ENCODE assay signal across 22 mouse cellular contexts in genomic region chr12:51849902-51850301, GRCm38 (mm10). TPM values are rescaled to one million over a fixed set of nuclear protein-coding genes. Genes with fewer than 3 reads are reported as not detected.
DNase-seq lines count a peak whose midpoint lies in the region; ATAC-seq and TF ChIP-seq lines count a peak whose summit lies in the region.
"Had no signal": no experiment of that assay in that cellular context is flagged by ENCODE, and none has a peak within 500 bp of the region (broad histone marks: within the 10 kb centered on the region; RNA-seq: fewer than 3 reads in every experiment).

No protein-coding gene starts in this region.

- 5% methylated on average over 2 of the region's 2 CpGs for WGBS in liver, embryonic 12.5 days (ENCODE audit: insufficient replicate concordance)

- no peak for TF ChIP-seq RAD21 in MEL (IDR thresholded peaks at IDR 0.05; ENCODE audit: low read depth, low read length)

- H3K9ac ChIP-seq in MEL (ENCODE audit: control insufficient read depth, low read depth, low read length, poor library complexity, severe bottlenecking), result peak overlapping the region; percentile 39
- peak overlapping the region; percentile 56 for H3K9ac ChIP-seq in liver, embryonic 12.5 days
- H3K9ac ChIP-seq: heart, embryonic 12.5 days; hindbrain, embryonic 14.5 days; intestine, embryonic 15.5 days had no signal

- no peaks in the 10 kb centered on the region for H3K79me2 ChIP-seq in MEL (ENCODE audit: control insufficient read depth, insufficient read depth, low read length, poor library complexity)

- peaks cover 17 to 28% of the 10 kb centered on the region in 2 experiments for H3K4me1 ChIP-seq in MEL (ENCODE audit: control insufficient read depth in 1 of 2, insufficient read depth in 2 of 2, low read length in 2 of 2)
- peaks cover 82% of the 10 kb centered on the region for H3K4me1 ChIP-seq in liver, embryonic 12.5 days
- H3K4me1 ChIP-seq: embryonic facial prominence, embryonic 10.5 days; heart, embryonic 12.5 days; intestine, embryonic 15.5 days; midbrain, embryonic 10.5 days had no signal

- no peaks in the 10 kb centered on the region for H3K9me3 ChIP-seq in MEL (replicated peaks; ENCODE audit: insufficient read depth, low read length)
- H3K9me3 ChIP-seq in liver, embryonic 12.5 days (replicated peaks), result no peaks in the 10 kb centered on the region
- H3K9me3 ChIP-seq: embryonic facial prominence, embryonic 10.5 days; heart, embryonic 12.5 days; intestine, embryonic 15.5 days had no signal

- H3K27me3 ChIP-seq in MEL (ENCODE audit: control insufficient read depth in 1 of 2, insufficient read depth in 2 of 2, low read length in 2 of 2), result no peaks in the 10 kb centered on the region
- H3K27me3 ChIP-seq in liver, embryonic 12.5 days (replicated peaks), result no peaks in the 10 kb centered on the region
- H3K27me3 ChIP-seq: heart, embryonic 12.5 days; intestine, embryonic 15.5 days had no signal

- H3K36me3 ChIP-seq in MEL (ENCODE audit: control insufficient read depth in 1 of 2, insufficient read depth in 2 of 2, low read length in 2 of 2), result peaks cover 0 to 40% of the 10 kb centered on the region in 2 experiments; a peak in 2 of 4 replicates
- no peaks in the 10 kb centered on the region for H3K36me3 ChIP-seq in liver, embryonic 12.5 days
- H3K36me3 ChIP-seq: embryonic facial prominence, embryonic 10.5 days; heart, embryonic 12.5 days; intestine, embryonic 15.5 days; midbrain, embryonic 10.5 days had no signal

- no peak for TF ChIP-seq CTCF in MEL (IDR thresholded peaks at IDR 0.05 in 2 of 3, conservative IDR thresholded peaks at IDR 0.05 in 1 of 3; ENCODE audit: control insufficient read depth in 1 of 3, insufficient read depth in 1 of 3, low read depth in 2 of 3, low read length in 3 of 3, poor library complexity in 1 of 3, severe bottlenecking in 1 of 3)
- TF ChIP-seq CTCF in layer of hippocampus, adult 2 months (conservative IDR thresholded peaks at IDR 0.05), result no peak

- H3K4me3 ChIP-seq in MEL (ENCODE audit: control insufficient read depth in 1 of 2, insufficient read depth in 1 of 2, low read depth in 2 of 2, low read length in 2 of 2), result no peak overlapping the region
- peak overlapping the region; percentile 13; the same call in 1 of the 2 replicates for H3K4me3 ChIP-seq in liver, embryonic 12.5 days
- no peak overlapping the region for H3K4me3 ChIP-seq in layer of hippocampus, adult 2 months
- H3K4me3 ChIP-seq: embryonic facial prominence, embryonic 10.5 days; heart, embryonic 12.5 days; intestine, embryonic 15.5 days; left cerebral cortex, adult 2 months; midbrain, embryonic 10.5 days had no signal

- no peak for TF ChIP-seq POLR2A in MEL (IDR thresholded peaks at IDR 0.05; ENCODE audit: control insufficient read depth in 1 of 2, insufficient read depth in 1 of 2, low read depth in 1 of 2, low read length in 2 of 2, poor library complexity in 1 of 2)

- peak; percentile 91 for DNase-seq in MEL (ENCODE audit: low read depth, low spot score)
- no peak for DNase-seq in urinary bladder, postnatal 10 days (ENCODE audit: low spot score)
- DNase-seq in layer of hippocampus, adult 2 months (ENCODE audit: low spot score in 2 of 2), result no peak
- DNase-seq in cerebellum, adult 11 months, result no peak
- DNase-seq: adrenal gland, postnatal 25 days; cerebellum, adult 2 months; kidney, adult 9 months; kidney, postnatal 25 days; layer of hippocampus, adult 9-11 months; left cerebral cortex, postnatal 4 days; lung, postnatal 10 days; thymus, postnatal 36 days had no signal

- ATAC-seq in erythroblast, adult 5-6 weeks (replicated peaks; ENCODE audit: low FRiP score, poor library complexity, severe bottlenecking), result 0 out of 2 replicates have a peak, but pooled peaks have one; percentile 17
- peak; percentile 38 for ATAC-seq in liver, embryonic 12.5 days
- peak; percentile 67 for ATAC-seq in megakaryocyte-erythroid progenitor cell, adult 5-6 weeks (replicated peaks; ENCODE audit: low FRiP score, low TSS enrichment, poor library complexity, severe bottlenecking)
- ATAC-seq: forebrain, embryonic 14.5 days; intestine, embryonic 15.5 days had no signal

- peak; percentile 95 to 97 for TF ChIP-seq EP300 in MEL (IDR thresholded peaks at IDR 0.05; ENCODE audit: low read depth in 1 of 2, low read length in 2 of 2)

- peak overlapping the region; percentile 94 for H3K27ac ChIP-seq in MEL (ENCODE audit: control insufficient read depth, low read depth, low read length)
- H3K27ac ChIP-seq in liver, embryonic 12.5 days, result peak overlapping the region; percentile 94
- no peak overlapping the region for H3K27ac ChIP-seq in layer of hippocampus, adult 2 months
- H3K27ac ChIP-seq: embryonic facial prominence, embryonic 10.5 days; hindbrain, embryonic 14.5 days; intestine, embryonic 15.5 days; left cerebral cortex, adult 2 months; midbrain, embryonic 10.5 days had no signal

- peak overlapping the region; percentile 55 for H3K4me2 ChIP-seq in liver, embryonic 12.5 days
- H3K4me2 ChIP-seq: heart, embryonic 12.5 days; hindbrain, embryonic 14.5 days; intestine, embryonic 15.5 days had no signal

TF ChIP-seq in MEL, 35 proteins besides CTCF, POLR2A, EP300 and RAD21:
- TF ChIP-seq ZNF384 (IDR thresholded peaks at IDR 0.05; ENCODE audit: low read depth, low read length) (peak; percentile 85), ELF1 (IDR thresholded peaks at IDR 0.05; ENCODE audit: low read depth, low read length) (no peak), RCOR1 (IDR thresholded peaks at IDR 0.05; ENCODE audit: low read depth, low read length) (peak; percentile 96), TBP (IDR thresholded peaks at IDR 0.05; ENCODE audit: low read depth, low read length) (peak; percentile 52; the same call in 1 of the 2 replicates), MYC (IDR thresholded peaks at IDR 0.05; ENCODE audit: low read depth, low read length) (0 out of 2 replicates have a peak, but pooled peaks have one; percentile 18), CHD1 (IDR thresholded peaks at IDR 0.05; ENCODE audit: low read depth, low read length) (no peak), MAFK (IDR thresholded peaks at IDR 0.05; ENCODE audit: borderline replicate concordance, low read depth, low read length) (peak; percentile 78; the same call in 1 of the 2 replicates), ETS1 (IDR thresholded peaks at IDR 0.05; ENCODE audit: low read depth, low read length) (peak; percentile 98), TAL1 (IDR thresholded peaks at IDR 0.05; ENCODE audit: low read length) (peak; percentile 92), TCF12 (IDR thresholded peaks at IDR 0.05; ENCODE audit: low read depth, low read length) (peak; percentile 96), POLR2AphosphoS2 (IDR thresholded peaks at IDR 0.05; ENCODE audit: low read length) (no peak), SIN3A (IDR thresholded peaks at IDR 0.05; ENCODE audit: low read length) (peak; percentile 79; the same call in 1 of the 2 replicates), NELFE (IDR thresholded peaks at IDR 0.05; ENCODE audit: low read depth, low read length) (no peak), USF1 (IDR thresholded peaks at IDR 0.05; ENCODE audit: low read depth, low read length) (no peak), MAZ (IDR thresholded peaks at IDR 0.05; ENCODE audit: low read depth, low read length) (no peak; the same call in 1 of the 2 replicates), ZMIZ1 (IDR thresholded peaks at IDR 0.05; ENCODE audit: low read depth, low read length) (no peak), MAX (IDR thresholded peaks at IDR 0.05; ENCODE audit: low read length) (no peak), USF2 (IDR thresholded peaks at IDR 0.05; ENCODE audit: borderline replicate concordance in 1 of 2, insufficient read depth in 1 of 2, low read depth in 1 of 2, low read length in 2 of 2) (no peak), MYB (IDR thresholded peaks at IDR 0.05; ENCODE audit: low read depth, low read length) (peak; percentile 44), GATA1 (IDR thresholded peaks at IDR 0.05; ENCODE audit: low read depth, low read length) (peak; percentile 98), MEF2A (IDR thresholded peaks at IDR 0.05; ENCODE audit: extremely low read depth, insufficient replicate concordance, low read depth, low read length, poor library complexity, severe bottlenecking) (peak; percentile 42; the same call in 1 of the 2 replicates)

RNA-seq across cellular contexts. Expression of gene Hectd1, which starts 20.6 kb away (rescaled TPM):
- total RNA-seq in MEL (2012; rRNA removed), result 67.3 and 72.0 TPM in 2 replicates
- 100 to 1,000 TPM in 1 of 2 experiments, 10 to 100 TPM in 1; 55.2 to 248 TPM for polyA plus RNA-seq in MEL (2012; ENCODE audit: insufficient read depth in 1 of 2, insufficient read length in 2 of 2, low read depth in 1 of 2, low replicate concordance in 2 of 2, missing spikeins in 1 of 2)
- total RNA-seq in erythroblast, adult 5-6 weeks (2015; ENCODE audit: low replicate concordance), result 251 and 276 TPM in 2 replicates
- total RNA-seq in erythroblast, adult 5-6 weeks (2017; ENCODE audit: low replicate concordance), result 521 and 575 TPM in 2 replicates
- 48.0 and 48.4 TPM in 2 replicates for polyA plus RNA-seq in liver, embryonic 12.5 days (2016; fragmentation: Nextera tagmentation; extraction: Ambion mirVana)
- 87.4 and 132 TPM in 2 replicates for total RNA-seq in megakaryocyte-erythroid progenitor cell, adult 5-6 weeks (2014; fragmentation: Nextera tagmentation)
- 186 and 187 TPM in 2 replicates for total RNA-seq in megakaryocyte-erythroid progenitor cell, adult 5-6 weeks (2017)
- total RNA-seq in layer of hippocampus, adult 2 months (2021), result 10 to 100 TPM; 84.2 to 84.3 TPM

Comparison
In these comparisons a context has a peak if more than half of its experiments do, and no peak if none do; other contexts are left out.
1. ATAC-seq: peak in every context shown above with its lines; median percentile 67 in megakaryocyte-erythroid progenitor cell, adult 5-6 weeks; 38 in liver, embryonic 12.5 days; 17 in erythroblast, adult 5-6 weeks.